Mouse (Mus musculus) cerebellum, adult 2 months (tissue): ENCODE measurements around the gene Cybrd1. TPM values are rescaled to one million over a fixed set of nuclear protein-coding genes. Genes with fewer than 3 reads are reported as not detected.

Experiments
- DNase-seq, 2 experiments: peaks; one replicate each; pipeline ENCODE4 v3.0.0; 2021
- H3K27ac ChIP-seq: fragments of 200-500 bp; 2 replicates; pipeline ENCODE4 v1.5.1; 2012; ENCODE audit warnings: low read length, control low read depth, inconsistent platforms; ENCODE audit not compliant: insufficient read depth
- H3K27me3 ChIP-seq: fragments of 200-500 bp; 2 replicates; pipeline ENCODE4 v1.6.1; 2012; ENCODE audit warnings: inconsistent platforms, mild to moderate bottlenecking, low read length, moderate library complexity; ENCODE audit not compliant: control insufficient read depth, insufficient read depth
- H3K4me1 ChIP-seq: fragments of 200-500 bp; 2 replicates; pipeline ENCODE4 v1.6.1; 2011; ENCODE audit warnings: low read length; ENCODE audit not compliant: control insufficient read depth, insufficient read depth
- H3K4me3 ChIP-seq: fragments of 200-500 bp; replicated peaks from 2 replicates; pipeline ENCODE3; 2011; ENCODE audit warnings: mild to moderate bottlenecking, low read depth, low read length, control low read depth; ENCODE audit not compliant: insufficient read depth
- CTCF ChIP-seq: fragments of 200-500 bp; IDR thresholded peaks from 2 replicates; pipeline ENCODE4 v1.5.1; 2011; ENCODE audit warnings: low read depth, mild to moderate bottlenecking, control low read depth, low read length, moderate library complexity, borderline replicate concordance; ENCODE audit not compliant: insufficient read depth
- POLR2A ChIP-seq: fragments of 200-500 bp; IDR thresholded peaks from 2 replicates; pipeline ENCODE4 v1.6.1; 2011; ENCODE audit warnings: low read length, control low read depth, borderline replicate concordance; ENCODE audit not compliant: insufficient read depth
- WGBS: fragments of 180-500 bp; shearing (Covaris S2); methylation state at CpG from one replicate; pipeline ENCODE4 v1.1.7; 2018; 5-methylcytosine and 5-hydroxymethylcytosine counted together
- polyA plus RNA-seq: library from polyadenylated mRNA; depleted of rRNA; stranded (reverse); fragments of >200 nt; gene quantifications from 2 replicates; pipeline ENCODE4 v1.2.3, GENCODE M21; 2012

Gene Cybrd1
- polyA plus RNA-seq, 1 experiment: 1.2 TPM

- WGBS: 96% methylated on average over 2 of the region's 2 CpGs
- DNase-seq: no peak
Measured at GRCm38 (mm10) chr2:71130366-71130765, 12.6 kb downstream of the Cybrd1 start.

GRCm38 (mm10) chr2:71131866-71132496 lies 14.3 kb downstream of the Cybrd1 start:
- Histone ChIP-seq H3K27ac (no peak overlapping the region), H3K4me1 (no peaks in the 10 kb centered on the region), H3K27me3 (no peaks in the 10 kb centered on the region), H3K4me3 (no peak overlapping the region)
- WGBS: 90% methylated on average over 3 of the region's 3 CpGs
- DNase-seq: no peak
- no peak for TF ChIP-seq CTCF
- no peak for TF ChIP-seq POLR2A

More at GRCm38 (mm10) chr2:71130366-71130765, 12.6 kb downstream of the Cybrd1 start:
- TF ChIP-seq POLR2A: no peak
- TF ChIP-seq CTCF: no peak
- H3K4me1 ChIP-seq: no peaks in the 10 kb centered on the region
- H3K27ac ChIP-seq: no peak overlapping the region
- H3K27me3 ChIP-seq: no peaks in the 10 kb centered on the region
- no peak overlapping the region for H3K4me3 ChIP-seq

GRCm38 (mm10) chr2:71134041-71134505 lies 16.4 kb downstream of the Cybrd1 start:
- TF ChIP-seq CTCF: no peak
- Histone ChIP-seq H3K4me3 (no peak overlapping the region), H3K4me1 (no peaks in the 10 kb centered on the region), H3K27me3 (no peaks in the 10 kb centered on the region), H3K27ac (no peak overlapping the region)
- 87% methylated on average over 9 of the region's 9 CpGs for WGBS
- no peak for DNase-seq

DNA sequence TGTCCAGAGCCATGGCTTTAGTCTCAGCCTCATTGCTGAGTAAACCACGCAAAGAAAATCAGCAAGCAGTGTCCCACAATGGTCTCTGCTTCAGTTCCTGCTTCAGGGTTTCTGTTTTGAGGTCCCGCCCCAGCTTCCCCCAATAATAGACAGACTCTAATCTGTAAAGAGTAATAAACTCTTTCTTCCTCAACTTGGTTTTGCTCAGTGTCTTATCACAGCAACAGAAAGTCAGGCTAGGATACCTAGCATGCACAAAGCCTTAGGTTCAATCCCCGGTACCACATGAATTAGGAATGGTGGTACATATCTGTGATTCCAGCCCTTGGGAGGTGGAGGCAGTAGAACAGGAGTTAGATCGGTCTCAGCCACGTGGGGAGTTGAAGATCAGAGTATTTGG lies 17.1 kb downstream of the Cybrd1 start:
- Histone ChIP-seq H3K4me1 (no peaks in the 10 kb centered on the region), H3K27ac (no peak overlapping the region), H3K27me3 (no peaks in the 10 kb centered on the region), H3K4me3 (no peak overlapping the region)
- TF ChIP-seq POLR2A: no peak
- no peak for TF ChIP-seq CTCF
- DNase-seq: no peak
- 78% methylated on average over 5 of the region's 5 CpGs for WGBS

GRCm38 (mm10) chr2:71140622-71141021 lies 22.9 kb downstream of the Cybrd1 start:
- no peak overlapping the region for H3K4me3 ChIP-seq
- no peak for TF ChIP-seq POLR2A
- no peak for TF ChIP-seq CTCF
- 70% methylated on average over 4 of the region's 4 CpGs for WGBS
- no peak for DNase-seq
- no peaks in the 10 kb centered on the region; the same call in 1 of the 2 replicates for H3K4me1 ChIP-seq
- H3K27ac ChIP-seq: no peak overlapping the region
- H3K27me3 ChIP-seq: no peaks in the 10 kb centered on the region

DNA sequence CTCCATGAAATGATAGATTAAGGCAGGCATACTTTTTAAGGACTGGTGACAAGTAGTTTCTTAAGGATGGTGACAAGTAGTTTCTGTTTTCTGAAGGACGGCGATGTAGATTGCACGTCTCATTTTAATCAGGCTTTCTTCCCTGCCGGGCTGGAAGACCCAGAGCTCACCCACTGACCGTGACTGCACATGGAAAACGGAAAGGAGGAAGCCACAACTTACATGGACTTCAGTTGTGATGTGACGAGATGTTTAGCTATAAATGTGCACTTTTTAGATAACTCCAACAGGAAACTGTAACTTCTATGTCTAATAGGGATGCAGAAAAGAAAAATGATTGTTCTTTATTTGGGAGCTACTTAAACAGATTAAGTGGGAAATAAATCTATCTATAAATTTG lies 24.7 kb downstream of the Cybrd1 start:
- TF ChIP-seq CTCF (no peak), POLR2A (no peak)
- H3K4me3 ChIP-seq: no peak overlapping the region
- H3K27ac ChIP-seq: no peak overlapping the region
- no peaks in the 10 kb centered on the region; the same call in 1 of the 2 replicates for H3K4me1 ChIP-seq
- DNase-seq: no peak
- no peaks in the 10 kb centered on the region for H3K27me3 ChIP-seq
- 60% methylated on average over 7 of the region's 7 CpGs for WGBS

GRCm38 (mm10) chr2:71145853-71146252 lies 28.1 kb downstream of the Cybrd1 start:
- no peak overlapping the region for H3K27ac ChIP-seq
- H3K27me3 ChIP-seq: no peaks in the 10 kb centered on the region
- TF ChIP-seq POLR2A: no peak
- TF ChIP-seq CTCF: no peak
- 82% methylated on average over 4 of the region's 4 CpGs for WGBS
- no peaks in the 10 kb centered on the region; the same call in 1 of the 2 replicates for H3K4me1 ChIP-seq
- H3K4me3 ChIP-seq: no peak overlapping the region
- DNase-seq: no peak

DNA sequence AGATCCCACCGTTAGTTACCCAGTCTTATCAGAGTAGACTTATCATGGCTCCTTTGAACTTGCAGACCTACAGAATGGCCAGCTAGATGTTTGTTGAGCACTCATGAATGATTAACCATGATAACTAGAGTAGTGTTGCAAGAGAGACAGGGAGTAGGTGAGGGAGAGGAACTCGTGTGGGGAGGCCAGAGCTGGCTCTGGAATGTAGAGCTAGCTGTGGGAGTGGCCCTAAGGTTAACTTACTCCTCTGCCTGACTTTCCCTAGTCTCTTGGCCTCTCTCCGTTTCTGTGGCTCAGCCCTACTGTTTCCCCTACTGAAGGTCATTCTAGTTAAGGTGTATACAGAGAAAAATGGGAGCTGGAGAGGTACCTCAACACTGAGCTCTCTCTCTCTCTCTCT lies 28.5 kb downstream of the Cybrd1 start:
- Histone ChIP-seq H3K4me3 (no peak overlapping the region), H3K27me3 (no peaks in the 10 kb centered on the region), H3K4me1 (no peaks in the 10 kb centered on the region; the same call in 1 of the 2 replicates), H3K27ac (no peak overlapping the region)
- DNase-seq: no peak
- no peak for TF ChIP-seq CTCF
- no peak for TF ChIP-seq POLR2A
- 65% methylated on average over 3 of the region's 3 CpGs for WGBS
